Mouse (Mus musculus) small intestine, adult 2 months (tissue): ENCODE results near the gene Vmo1. TPM values are rescaled to one million over a fixed set of nuclear protein-coding genes. Genes with fewer than 3 reads are reported as not detected.
A peak's percentile ranks its signal among the peaks of the same experiment; 100 is the strongest.

ENCODE experiments used
- H3K27ac ChIP-seq: fragments of 200-500 bp; 2 replicates; pipeline ENCODE4 v1.5.1; 2012; ENCODE audit warnings: low read depth, low read length, control low read depth, inconsistent platforms; ENCODE audit not compliant: insufficient read depth
- H3K27me3 ChIP-seq: fragments of 200-500 bp; 2 replicates; pipeline ENCODE4 v1.6.1; 2012; ENCODE audit warnings: mild to moderate bottlenecking, moderate library complexity, low read length, inconsistent platforms; ENCODE audit not compliant: control insufficient read depth, insufficient read depth
- H3K36me3 ChIP-seq: fragments of 200-500 bp; 2 replicates; pipeline ENCODE4 v1.6.1; 2012; ENCODE audit warnings: mild to moderate bottlenecking, low read length, control low read depth, inconsistent platforms; ENCODE audit not compliant: control insufficient read depth, insufficient read depth
- H3K4me1 ChIP-seq: fragments of 200-500 bp; 2 replicates; pipeline ENCODE4 v1.6.1; 2012; ENCODE audit warnings: low read length, inconsistent platforms, mixed read lengths; ENCODE audit not compliant: control insufficient read depth, insufficient read depth, insufficient read length
- H3K4me3 ChIP-seq: fragments of 200-500 bp; 2 replicates; pipeline ENCODE4 v1.5.1; 2012; ENCODE audit warnings: low read depth, mild to moderate bottlenecking, control low read depth, inconsistent platforms, low read length, moderate library complexity
- CTCF ChIP-seq: fragments of 200-500 bp; IDR thresholded peaks from 2 replicates; pipeline ENCODE4 v1.5.1; 2012; ENCODE audit warnings: low read depth, mild to moderate bottlenecking, control low read depth, inconsistent platforms, low read length, moderate library complexity, mixed read lengths; ENCODE audit not compliant: insufficient replicate concordance, insufficient read length; ENCODE audit errors: extremely low read depth
- POLR2A ChIP-seq: fragments of 200-500 bp; IDR thresholded peaks from 2 replicates; pipeline ENCODE4 v1.6.1; 2012; ENCODE audit warnings: low read depth, mild to moderate bottlenecking, control low read depth, inconsistent platforms, low read length, moderate library complexity
- WGBS: fragments of 180-500 bp; shearing (Covaris S2); methylation state at CpG from one replicate; pipeline ENCODE4 v1.1.7; 2018; 5-methylcytosine and 5-hydroxymethylcytosine counted together
- polyA plus RNA-seq: library from polyadenylated mRNA; depleted of rRNA; stranded (reverse); fragments of >200 nt; gene quantifications from 2 replicates; pipeline ENCODE4 v1.2.3, GENCODE M21; 2012; rRNA removed

The Vmo1 gene
- polyA plus RNA-seq = not detected in 2 replicates

DNA sequence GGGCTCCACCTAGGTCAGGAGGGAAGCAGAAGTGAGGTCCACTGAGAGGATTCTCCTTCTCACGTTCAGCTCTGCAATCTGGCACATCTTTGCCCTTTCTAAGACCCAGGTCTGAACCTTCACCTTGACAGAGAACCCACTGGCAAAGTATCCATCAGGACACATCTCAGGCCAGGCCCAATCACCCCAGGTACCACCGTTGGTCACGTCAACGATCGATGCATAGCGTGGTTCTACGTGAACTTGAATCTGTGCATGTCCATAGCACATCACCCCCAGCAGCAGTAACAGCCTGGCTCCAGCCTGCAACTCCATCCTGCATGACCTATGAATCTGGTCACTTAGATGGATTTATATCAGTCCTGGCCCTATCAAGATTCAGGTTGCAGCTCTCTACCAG lies at the start of gene Vmo1:
Gene Vmo1, minus strand, starts transcription at position 329 of the 400 bp plus-strand sequence.
- Histone ChIP-seq H3K27ac (no peak within 1 kb of the TSS), H3K4me3 (no peak within 1 kb of the TSS), H3K4me1 (peaks cover 17% of the 10 kb centered on the region), H3K36me3 (peaks cover 20% of the 10 kb centered on the region), H3K27me3 (no peaks in the 10 kb centered on the region)
- 94% methylated on average over 7 of the region's 7 CpGs for WGBS
- TF ChIP-seq POLR2A = no peak

DNA sequence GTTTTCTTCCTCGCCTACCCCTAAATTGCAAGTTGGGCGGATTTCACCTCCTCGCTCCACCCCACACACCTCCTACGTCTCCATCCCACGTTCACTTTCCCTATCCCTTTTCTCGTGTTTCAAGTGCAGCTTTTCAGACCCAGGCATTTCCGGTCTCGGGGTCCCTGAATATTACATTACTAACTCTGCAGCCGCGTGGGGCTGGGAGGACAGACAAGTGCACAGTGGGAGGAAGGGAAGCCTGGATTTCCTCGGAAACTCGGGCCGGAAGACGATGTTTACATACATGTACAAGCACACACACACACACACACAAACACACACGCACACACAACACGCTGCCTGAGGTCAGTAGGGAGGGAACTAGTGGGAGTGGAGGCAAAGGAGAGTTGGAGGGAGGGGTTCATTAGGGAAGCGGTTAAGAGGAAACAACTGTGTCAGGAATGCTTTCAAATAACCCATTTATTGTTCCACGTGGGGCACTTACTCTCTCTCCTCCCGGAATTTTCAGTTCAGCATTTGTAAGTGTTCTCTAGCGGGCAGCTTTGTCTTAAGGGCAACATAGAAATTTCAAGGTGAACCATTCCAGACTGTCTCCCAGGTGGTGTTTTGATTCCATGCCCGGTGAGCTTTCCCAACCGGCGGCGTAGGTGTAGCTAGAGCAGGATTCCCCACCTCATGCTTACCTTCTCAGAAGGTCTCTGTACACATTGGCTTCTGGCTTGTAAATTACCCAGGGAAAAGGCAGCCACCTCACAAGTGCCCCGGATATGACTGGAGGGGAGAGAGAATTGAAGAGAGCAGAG lies 49.3 kb upstream of the Vmo1 start:
- WGBS = 2% methylated on average over 25 of the region's 25 CpGs
- TF ChIP-seq POLR2A (no peak), CTCF (no peak)

DNA sequence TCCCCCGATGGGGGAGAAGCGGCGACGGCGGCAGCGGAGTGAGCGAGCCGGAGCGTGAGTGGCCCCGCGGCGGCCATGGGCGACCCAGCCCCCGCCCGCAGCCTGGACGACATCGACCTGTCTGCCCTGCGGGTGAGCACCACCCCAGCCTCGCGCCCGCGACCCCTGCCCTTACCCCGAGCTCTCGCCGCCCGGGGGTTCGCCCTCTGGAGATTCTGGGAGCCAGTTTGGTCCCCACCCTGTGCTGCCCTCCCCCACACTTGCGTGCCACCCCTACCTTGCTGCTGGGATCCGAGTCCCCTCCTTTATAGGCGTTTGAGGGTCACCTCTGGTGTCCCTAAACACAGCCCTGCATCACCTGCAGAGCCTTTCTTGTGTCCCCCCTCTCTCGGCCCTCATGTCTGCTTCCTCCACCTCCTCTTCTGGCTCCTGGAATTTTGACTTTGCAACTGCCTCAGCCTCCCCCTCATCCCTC lies 48.6 kb upstream of the Vmo1 start:
- Histone ChIP-seq H3K27me3 (no peaks in the 10 kb centered on the region), H3K36me3 (no peaks in the 10 kb centered on the region), H3K4me3 (peak overlapping the region; percentile 75), H3K27ac (peak overlapping the region; percentile 58), H3K4me1 (peaks cover 7% of the 10 kb centered on the region; the same call in 1 of the 2 replicates)
- WGBS = 2% methylated on average over 29 of the region's 31 CpGs
- TF ChIP-seq POLR2A = no peak
- TF ChIP-seq CTCF = no peak

More for the DNA sequence above, 49.3 kb upstream of the Vmo1 start:
- Histone ChIP-seq H3K4me3 (peak overlapping the region; percentile 75), H3K36me3 (no peaks in the 10 kb centered on the region), H3K27me3 (no peaks in the 10 kb centered on the region), H3K4me1 (peaks cover 7% of the 10 kb centered on the region; the same call in 1 of the 2 replicates), H3K27ac (peak overlapping the region; percentile 58)

DNA sequence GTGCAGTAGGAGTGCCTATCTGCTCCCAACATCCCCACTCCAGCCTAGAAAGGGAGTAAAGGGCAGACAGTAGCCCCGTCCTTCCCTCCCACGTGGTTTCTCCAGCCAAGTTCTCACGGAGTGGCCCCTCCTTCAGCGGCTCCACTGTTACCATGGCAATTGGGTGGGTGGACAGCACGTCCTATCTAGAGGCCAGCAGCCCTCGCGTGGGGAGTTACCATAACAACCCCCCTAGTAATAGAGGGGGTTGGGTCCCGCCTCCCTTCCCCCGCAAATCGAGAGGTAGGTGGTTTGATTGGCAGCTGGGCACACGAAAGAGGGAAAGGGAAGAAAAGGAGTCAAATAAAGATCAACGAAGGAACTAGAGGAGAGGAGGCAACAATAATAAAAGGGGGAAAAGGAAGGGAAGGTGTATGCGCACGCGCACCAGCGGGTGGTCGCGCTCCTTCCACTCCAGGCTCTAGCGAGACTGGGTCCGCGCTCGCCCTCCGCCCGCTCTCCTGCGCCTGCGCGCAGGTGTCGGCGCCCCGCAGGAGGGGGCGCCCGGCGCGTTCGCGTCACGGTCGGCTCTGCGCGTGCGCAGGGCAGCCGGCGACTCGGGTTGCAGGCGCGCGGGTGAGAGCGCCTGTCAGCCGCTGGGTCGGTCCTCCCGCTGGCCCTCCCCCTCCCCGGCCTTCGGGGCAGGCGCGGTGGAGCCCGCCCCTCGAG lies 48.0 kb upstream of the Vmo1 start, which contains the start of gene Mink1:
Gene Mink1, plus strand, starts transcription at position 595 of the 708 bp plus-strand sequence.
- Histone ChIP-seq H3K27ac (peak within 1 kb of the TSS; percentile 58), H3K4me3 (peak within 1 kb of the TSS; percentile 75), H3K27me3 (no peaks in the 10 kb centered on the region), H3K4me1 (peaks cover 7% of the 10 kb centered on the region; the same call in 1 of the 2 replicates), H3K36me3 (0 out of 2 replicates have a peak, but pooled peaks cover under 1% of the 10 kb centered on the region)
- under 1% methylated on average over 57 of the region's 57 CpGs for WGBS
- TF ChIP-seq POLR2A (peak; percentile 46), CTCF (no peak)

DNA sequence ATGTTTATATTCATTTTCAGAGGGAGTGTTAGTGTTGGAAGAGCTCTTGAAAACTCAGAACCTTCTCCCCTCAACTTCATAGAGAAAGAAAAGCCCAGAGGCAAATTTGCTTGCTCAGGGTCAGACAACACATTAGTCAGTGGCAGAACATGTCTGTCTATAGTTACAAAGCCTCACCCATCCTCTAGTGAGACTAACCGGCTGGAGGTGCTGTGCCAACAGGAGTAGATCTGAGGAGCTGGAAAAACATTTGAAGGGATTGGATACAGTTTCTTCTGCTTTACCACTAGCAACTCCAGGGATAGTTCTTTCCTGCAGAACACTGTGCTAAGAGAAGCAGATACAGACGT lies 47.5 kb upstream of the Vmo1 start:
- peaks cover 7% of the 10 kb centered on the region; the same call in 1 of the 2 replicates for H3K4me1 ChIP-seq
- 5% methylated on average over 2 of the region's 2 CpGs for WGBS
- TF ChIP-seq CTCF (no peak), POLR2A (no peak)
- no peak overlapping the region for H3K27ac ChIP-seq
- peak overlapping the region; percentile 75 for H3K4me3 ChIP-seq
- peaks cover 5% of the 10 kb centered on the region for H3K36me3 ChIP-seq
- H3K27me3 ChIP-seq = no peaks in the 10 kb centered on the region

DNA sequence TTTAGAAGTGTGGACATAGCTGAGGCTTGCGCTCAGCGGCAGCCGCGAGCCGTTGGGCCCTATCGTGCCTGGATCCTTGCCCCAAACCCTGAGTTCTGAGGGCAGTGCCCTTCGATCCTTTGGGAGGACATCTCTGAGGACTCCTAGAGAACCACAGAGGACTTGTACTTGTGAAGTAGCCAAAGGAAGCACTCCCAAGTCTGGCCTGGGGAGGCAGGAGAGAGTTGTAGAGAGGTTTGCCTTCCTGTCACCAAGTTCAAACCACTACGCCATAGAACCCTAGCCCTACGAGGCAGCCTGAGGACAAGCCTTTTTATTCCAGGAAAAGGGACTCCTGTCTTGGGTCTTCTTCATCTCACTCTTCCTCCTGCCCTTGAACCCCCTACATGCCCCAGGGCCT lies 43.1 kb upstream of the Vmo1 start:
- WGBS = 90% methylated on average over 9 of the region's 9 CpGs
- TF ChIP-seq POLR2A (no peak), CTCF (0 out of 2 replicates have a peak, but pooled peaks have one; percentile 15)
- Histone ChIP-seq H3K36me3 (peaks cover 15% of the 10 kb centered on the region), H3K27me3 (no peaks in the 10 kb centered on the region), H3K4me1 (no peaks in the 10 kb centered on the region; the same call in 1 of the 2 replicates), H3K4me3 (no peak overlapping the region), H3K27ac (no peak overlapping the region)

DNA sequence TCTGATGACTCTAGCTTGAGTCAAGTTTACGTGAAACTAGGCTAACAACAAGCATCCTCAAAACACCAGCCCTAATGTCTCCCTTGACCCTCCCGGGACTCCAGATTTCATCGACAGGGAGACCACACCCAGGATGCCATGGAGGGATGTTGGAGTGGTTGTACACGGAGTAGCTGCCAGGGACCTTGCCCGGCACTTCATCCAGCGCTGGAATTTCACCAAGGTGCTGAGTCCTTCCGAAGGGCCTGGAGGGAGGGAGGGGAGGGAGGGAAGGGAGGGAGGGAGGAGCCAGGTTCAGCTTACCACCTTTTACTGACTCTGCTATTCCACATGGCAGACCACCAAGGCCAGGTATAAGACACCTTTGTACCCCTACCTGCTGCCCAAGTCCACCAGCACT lies 39.5 kb upstream of the Vmo1 start:
- Histone ChIP-seq H3K36me3 (peaks cover 16% of the 10 kb centered on the region), H3K27ac (no peak overlapping the region), H3K27me3 (no peaks in the 10 kb centered on the region), H3K4me1 (no peaks in the 10 kb centered on the region), H3K4me3 (no peak overlapping the region)
- 57% methylated on average over 7 of the region's 7 CpGs for WGBS
- TF ChIP-seq CTCF (no peak), POLR2A (no peak)
